Mouse (Mus musculus): ENCODE results near the gene Lingo2. TPM values are rescaled to one million over a fixed set of nuclear protein-coding genes. Genes with fewer than 3 reads are reported as not detected.

Gene Lingo2
- polyA plus RNA-seq, 1 experiment from 2014 or later, result 0.61 TPM

DNA sequence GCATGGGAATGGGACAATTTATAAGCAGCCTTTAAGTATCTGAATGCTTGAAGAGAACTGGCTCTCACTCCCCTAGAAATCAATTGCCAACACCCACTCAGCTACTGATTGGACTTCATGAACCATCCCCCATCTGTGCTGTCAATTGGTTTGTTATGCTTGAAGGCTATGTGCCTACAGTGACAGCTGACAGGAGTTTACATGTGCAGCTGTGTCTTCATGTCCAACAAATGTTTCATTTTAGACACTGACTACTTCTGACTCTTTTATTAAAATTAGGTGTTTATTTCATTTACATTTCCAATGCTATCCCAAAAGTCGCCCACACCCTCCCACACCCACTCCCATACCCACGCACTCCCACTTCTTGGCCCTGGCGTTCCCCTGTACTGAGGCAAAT is 516.3 kb downstream of the Lingo2 start:
- H3K4me2 ChIP-seq (ENCODE audit: low read depth, severe bottlenecking), result no peak overlapping the region
- no peaks in the 10 kb centered on the region for H3K27me3 ChIP-seq (ENCODE audit: control insufficient read depth, insufficient read depth, low read length)
- DNase-seq (ENCODE audit: low spot score), result no peak
- H3K4me1 ChIP-seq (ENCODE audit: control insufficient read depth, insufficient read depth, low read length), result no peaks in the 10 kb centered on the region
- no peaks in the 10 kb centered on the region for H3K9me3 ChIP-seq (ENCODE audit: control insufficient read depth, low read length)
- no peak overlapping the region for H3K27ac ChIP-seq (replicated peaks; ENCODE audit: low read depth, low read length)
- no peaks in the 10 kb centered on the region for H3K36me3 ChIP-seq (ENCODE audit: control insufficient read depth, insufficient read depth, low read length)
- no peak overlapping the region for H3K4me3 ChIP-seq (ENCODE audit: low read depth, low read length)
- ATAC-seq (ENCODE audit: insufficient number of reproducible peaks, low FRiP score, low TSS enrichment, low read depth), result no peak
- WGBS, result 86% methylated on average over 3 of the region's 3 CpGs
- no peak overlapping the region for H3K9ac ChIP-seq (ENCODE audit: low read length)

DNA sequence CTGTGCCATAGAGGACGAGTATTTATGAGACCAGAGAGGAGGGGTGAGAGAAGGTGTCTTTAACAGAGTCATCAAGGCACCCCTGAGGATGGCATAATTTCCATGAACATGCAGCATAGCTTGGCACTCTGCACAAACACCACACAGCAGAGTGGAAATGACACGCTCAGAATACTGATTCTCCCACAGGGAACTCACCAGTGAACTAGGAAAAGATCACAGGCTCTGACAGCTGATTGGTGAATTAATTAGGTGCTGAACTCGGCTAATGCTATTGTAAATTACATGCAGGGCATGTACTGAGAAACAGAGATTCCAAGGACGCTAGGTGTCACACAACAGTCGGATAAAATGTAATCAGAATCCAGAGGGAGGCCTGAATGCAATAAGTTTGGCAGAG is 525.4 kb downstream of the Lingo2 start:
- ATAC-seq (ENCODE audit: insufficient number of reproducible peaks, low FRiP score, low TSS enrichment, low read depth), result no peak
- Histone ChIP-seq H3K4me2 (ENCODE audit: low read depth, severe bottlenecking) (no peak overlapping the region), H3K9ac (ENCODE audit: low read length) (no peak overlapping the region), H3K4me1 (ENCODE audit: control insufficient read depth, insufficient read depth, low read length) (no peaks in the 10 kb centered on the region), H3K27ac (replicated peaks; ENCODE audit: low read depth, low read length) (no peak overlapping the region), H3K9me3 (ENCODE audit: control insufficient read depth, low read length) (no peaks in the 10 kb centered on the region), H3K36me3 (ENCODE audit: control insufficient read depth, insufficient read depth, low read length) (no peaks in the 10 kb centered on the region), H3K27me3 (ENCODE audit: control insufficient read depth, insufficient read depth, low read length) (no peaks in the 10 kb centered on the region), H3K4me3 (ENCODE audit: low read depth, low read length) (no peak overlapping the region)
- no peak for DNase-seq (ENCODE audit: low spot score)
- 61% methylated on average over 5 of the region's 5 CpGs for WGBS

DNA sequence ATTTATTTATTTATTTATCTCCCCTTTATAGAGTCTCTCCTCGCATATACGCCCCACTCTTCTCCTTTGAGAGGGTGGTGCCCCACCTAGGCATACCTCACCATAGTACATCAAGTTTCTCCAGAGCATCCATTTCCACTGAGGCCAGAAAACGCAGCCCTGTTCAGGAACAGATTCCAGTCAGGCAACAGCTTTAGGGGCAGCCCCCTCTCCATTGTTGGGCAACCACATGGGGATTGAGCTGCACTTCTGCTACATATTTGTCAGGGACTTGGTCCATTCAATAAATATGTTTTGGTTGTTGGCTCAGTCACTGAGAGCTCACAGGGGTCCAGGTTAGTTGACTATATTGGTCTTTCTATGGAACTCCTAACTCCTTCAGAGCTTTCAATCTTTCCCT is 544.2 kb downstream of the Lingo2 start:
- 91% methylated on average over 3 of the region's 3 CpGs for WGBS
- Histone ChIP-seq H3K27ac (replicated peaks; ENCODE audit: low read depth, low read length) (no peak overlapping the region), H3K4me1 (ENCODE audit: control insufficient read depth, insufficient read depth, low read length) (no peaks in the 10 kb centered on the region), H3K27me3 (ENCODE audit: control insufficient read depth, insufficient read depth, low read length) (no peaks in the 10 kb centered on the region), H3K4me2 (ENCODE audit: low read depth, severe bottlenecking) (no peak overlapping the region), H3K9me3 (ENCODE audit: control insufficient read depth, low read length) (no peaks in the 10 kb centered on the region), H3K36me3 (ENCODE audit: control insufficient read depth, insufficient read depth, low read length) (no peaks in the 10 kb centered on the region), H3K9ac (ENCODE audit: low read length) (no peak overlapping the region), H3K4me3 (ENCODE audit: low read depth, low read length) (no peak overlapping the region)
- ATAC-seq (ENCODE audit: insufficient number of reproducible peaks, low FRiP score, low TSS enrichment, low read depth), result no peak
- DNase-seq (ENCODE audit: low spot score), result no peak

DNA sequence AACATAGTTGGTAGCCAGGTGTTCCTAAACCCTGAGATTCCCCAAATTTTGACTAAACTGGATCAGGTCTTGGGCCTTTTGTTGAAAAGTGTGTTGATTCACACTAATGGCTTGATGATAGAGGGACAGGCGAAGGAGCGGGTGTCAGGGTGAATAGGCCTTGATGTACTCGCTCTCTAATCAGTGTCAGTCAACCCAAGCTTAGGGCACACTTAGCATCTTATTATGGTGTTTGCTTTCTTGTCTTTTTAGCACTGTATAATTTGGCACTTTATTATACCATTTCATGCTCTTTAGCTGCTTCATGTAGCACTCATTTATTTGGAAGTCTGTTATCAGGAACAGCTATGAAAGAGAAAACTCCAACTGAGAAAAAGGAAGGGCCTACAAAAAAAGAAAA is 582.6 kb downstream of the Lingo2 start:
- no peaks in the 10 kb centered on the region for H3K4me1 ChIP-seq (ENCODE audit: control insufficient read depth, insufficient read depth, low read length)
- H3K36me3 ChIP-seq (ENCODE audit: control insufficient read depth, insufficient read depth, low read length), result no peaks in the 10 kb centered on the region
- ATAC-seq (ENCODE audit: insufficient number of reproducible peaks, low FRiP score, low TSS enrichment, low read depth), result no peak
- H3K4me3 ChIP-seq (ENCODE audit: low read depth, low read length), result no peak overlapping the region
- 93% methylated on average over 3 of the region's 3 CpGs for WGBS
- no peak overlapping the region for H3K9ac ChIP-seq (ENCODE audit: low read length)
- no peak overlapping the region for H3K4me2 ChIP-seq (ENCODE audit: low read depth, severe bottlenecking)
- H3K27ac ChIP-seq (replicated peaks; ENCODE audit: low read depth, low read length), result no peak overlapping the region
- no peaks in the 10 kb centered on the region for H3K27me3 ChIP-seq (ENCODE audit: control insufficient read depth, insufficient read depth, low read length)
- no peak for DNase-seq (ENCODE audit: low spot score)
- H3K9me3 ChIP-seq (ENCODE audit: control insufficient read depth, low read length), result no peaks in the 10 kb centered on the region

DNA sequence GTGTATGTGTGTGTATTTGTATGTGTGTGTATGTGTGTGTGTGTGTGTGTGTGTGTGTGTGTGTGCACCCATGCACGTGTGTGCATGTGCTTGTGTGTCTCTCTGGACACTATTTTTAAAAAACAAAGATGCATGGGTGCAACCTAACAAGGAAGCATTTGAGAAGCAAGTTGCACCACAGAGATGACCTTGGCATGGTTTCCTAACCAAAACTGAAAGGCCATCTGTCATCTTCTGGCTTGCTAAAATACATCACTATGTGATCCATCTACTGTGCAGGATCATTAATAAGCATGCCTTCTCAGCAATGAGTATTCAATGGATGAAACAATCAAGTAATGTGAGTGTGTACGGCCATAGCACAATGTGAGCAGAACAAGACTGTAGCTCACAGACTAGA is 597.1 kb downstream of the Lingo2 start:
- no peaks in the 10 kb centered on the region for H3K9me3 ChIP-seq (ENCODE audit: control insufficient read depth, low read length)
- no peaks in the 10 kb centered on the region for H3K4me1 ChIP-seq (ENCODE audit: control insufficient read depth, insufficient read depth, low read length)
- H3K4me3 ChIP-seq (ENCODE audit: low read depth, low read length), result no peak overlapping the region
- H3K9ac ChIP-seq (ENCODE audit: low read length), result no peak overlapping the region
- H3K36me3 ChIP-seq (ENCODE audit: control insufficient read depth, insufficient read depth, low read length), result no peaks in the 10 kb centered on the region
- ATAC-seq (ENCODE audit: insufficient number of reproducible peaks, low FRiP score, low TSS enrichment, low read depth) (no peak), DNase-seq (ENCODE audit: low spot score) (no peak)
- H3K4me2 ChIP-seq (ENCODE audit: low read depth, severe bottlenecking), result no peak overlapping the region
- WGBS, result 98% methylated on average over 2 of the region's 2 CpGs
- no peaks in the 10 kb centered on the region for H3K27me3 ChIP-seq (ENCODE audit: control insufficient read depth, insufficient read depth, low read length)
- no peak overlapping the region for H3K27ac ChIP-seq (replicated peaks; ENCODE audit: low read depth, low read length)

DNA sequence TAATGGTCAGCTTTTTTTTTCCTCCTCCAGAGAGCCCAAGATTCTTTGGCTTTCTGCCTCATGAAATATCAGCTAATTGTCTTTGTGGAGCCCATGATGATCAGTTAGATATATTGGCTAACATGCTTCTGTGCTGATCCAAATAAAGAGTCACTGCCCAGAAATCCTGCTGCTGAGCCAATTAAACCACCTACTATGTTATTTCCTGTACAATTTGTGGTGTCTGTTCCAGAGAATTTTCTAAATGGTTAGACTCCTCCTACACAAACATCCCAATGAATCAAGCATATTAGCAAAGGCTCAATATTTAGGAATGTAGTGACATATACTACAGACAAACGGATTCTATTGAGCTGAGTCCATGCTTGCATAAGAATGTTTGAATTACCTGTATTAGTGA is 619.8 kb downstream of the Lingo2 start:
- Histone ChIP-seq H3K27me3 (ENCODE audit: control insufficient read depth, insufficient read depth, low read length) (no peaks in the 10 kb centered on the region), H3K9me3 (ENCODE audit: control insufficient read depth, low read length) (no peaks in the 10 kb centered on the region), H3K4me2 (ENCODE audit: low read depth, severe bottlenecking) (no peak overlapping the region), H3K9ac (ENCODE audit: low read length) (no peak overlapping the region), H3K27ac (replicated peaks; ENCODE audit: low read depth, low read length) (no peak overlapping the region), H3K36me3 (ENCODE audit: control insufficient read depth, insufficient read depth, low read length) (no peaks in the 10 kb centered on the region), H3K4me3 (ENCODE audit: low read depth, low read length) (no peak overlapping the region), H3K4me1 (ENCODE audit: control insufficient read depth, insufficient read depth, low read length) (no peaks in the 10 kb centered on the region)
- no peak for DNase-seq (ENCODE audit: low spot score)
- 87% methylated on average over 1 of the region's 1 CpGs for WGBS
- no peak for ATAC-seq (ENCODE audit: insufficient number of reproducible peaks, low FRiP score, low TSS enrichment, low read depth)

DNA sequence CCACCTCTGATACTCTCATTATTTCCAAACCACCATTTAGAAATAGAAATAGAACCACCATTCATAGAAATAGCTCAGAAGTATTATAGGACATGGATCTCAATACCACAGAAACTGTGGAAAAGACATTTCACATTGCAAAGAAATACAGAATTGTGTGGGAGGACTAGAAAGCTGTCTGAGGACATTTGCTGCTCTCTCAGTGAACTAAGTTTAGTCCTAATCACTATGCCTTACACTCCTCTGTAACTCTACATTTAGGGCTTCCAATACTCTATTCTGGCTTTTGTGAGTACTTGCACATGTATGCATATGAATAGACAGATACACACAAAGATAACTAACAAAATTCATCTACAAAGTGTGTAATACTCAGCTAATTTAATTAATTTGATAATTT is 625.9 kb downstream of the Lingo2 start:
- Histone ChIP-seq H3K9me3 (ENCODE audit: control insufficient read depth, low read length) (no peaks in the 10 kb centered on the region), H3K4me2 (ENCODE audit: low read depth, severe bottlenecking) (no peak overlapping the region), H3K36me3 (ENCODE audit: control insufficient read depth, insufficient read depth, low read length) (no peaks in the 10 kb centered on the region), H3K27ac (replicated peaks; ENCODE audit: low read depth, low read length) (no peak overlapping the region), H3K4me3 (ENCODE audit: low read depth, low read length) (no peak overlapping the region), H3K27me3 (ENCODE audit: control insufficient read depth, insufficient read depth, low read length) (no peaks in the 10 kb centered on the region), H3K9ac (ENCODE audit: low read length) (no peak overlapping the region), H3K4me1 (ENCODE audit: control insufficient read depth, insufficient read depth, low read length) (no peaks in the 10 kb centered on the region)
- DNase-seq (ENCODE audit: low spot score), result no peak
- ATAC-seq (ENCODE audit: insufficient number of reproducible peaks, low FRiP score, low TSS enrichment, low read depth), result no peak

DNA sequence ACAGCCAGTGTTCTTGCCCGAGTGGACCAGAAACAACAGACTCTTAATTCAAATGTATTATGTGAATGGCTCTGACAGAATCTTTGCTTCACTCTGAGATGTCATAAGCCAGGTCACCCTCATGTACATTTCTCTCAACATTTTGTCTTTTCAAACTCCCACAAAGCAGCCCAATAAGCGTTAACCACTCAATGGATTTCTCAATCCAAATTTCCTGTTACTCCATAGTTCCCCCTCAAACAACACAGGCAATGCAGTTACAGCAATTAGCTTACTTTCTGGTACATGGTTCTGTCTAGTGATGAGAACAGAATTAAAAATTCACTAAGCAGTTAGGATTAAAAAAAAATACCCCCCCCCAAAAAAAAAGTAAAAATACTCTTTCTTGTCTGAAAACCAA is 638.5 kb downstream of the Lingo2 start:
- ATAC-seq (ENCODE audit: insufficient number of reproducible peaks, low FRiP score, low TSS enrichment, low read depth) (no peak), DNase-seq (ENCODE audit: low spot score) (no peak)
- H3K4me3 ChIP-seq (ENCODE audit: low read depth, low read length), result no peak overlapping the region
- WGBS, result 76% methylated on average over 2 of the region's 2 CpGs
- H3K9me3 ChIP-seq (ENCODE audit: control insufficient read depth, low read length), result no peaks in the 10 kb centered on the region
- H3K36me3 ChIP-seq (ENCODE audit: control insufficient read depth, insufficient read depth, low read length), result no peaks in the 10 kb centered on the region
- no peaks in the 10 kb centered on the region for H3K4me1 ChIP-seq (ENCODE audit: control insufficient read depth, insufficient read depth, low read length)
- H3K4me2 ChIP-seq (ENCODE audit: low read depth, severe bottlenecking), result no peak overlapping the region
- no peaks in the 10 kb centered on the region for H3K27me3 ChIP-seq (ENCODE audit: control insufficient read depth, insufficient read depth, low read length)
- H3K9ac ChIP-seq (ENCODE audit: low read length), result no peak overlapping the region
- H3K27ac ChIP-seq (replicated peaks; ENCODE audit: low read depth, low read length), result no peak overlapping the region

DNA sequence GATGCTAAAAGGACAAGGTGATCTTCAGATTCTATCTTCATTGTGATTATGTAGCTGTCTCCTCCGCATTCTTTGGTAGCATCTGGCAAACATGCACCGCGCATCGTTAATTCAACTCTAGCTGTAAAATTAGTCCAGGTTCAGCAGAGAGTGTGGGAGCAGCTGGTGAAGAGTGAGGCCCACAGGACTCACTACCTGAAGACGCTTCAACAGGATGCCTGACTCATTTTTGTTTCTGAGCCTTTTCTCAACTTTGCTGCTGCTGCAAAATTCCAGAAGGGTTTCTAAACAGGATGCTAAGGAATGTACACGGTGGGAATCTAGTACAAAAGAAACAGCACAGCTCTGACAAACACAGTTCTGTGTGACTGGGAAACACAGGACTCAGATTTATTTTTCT is 640.1 kb downstream of the Lingo2 start:
- Histone ChIP-seq H3K4me1 (ENCODE audit: control insufficient read depth, insufficient read depth, low read length) (no peaks in the 10 kb centered on the region), H3K36me3 (ENCODE audit: control insufficient read depth, insufficient read depth, low read length) (no peaks in the 10 kb centered on the region), H3K9ac (ENCODE audit: low read length) (no peak overlapping the region), H3K27ac (replicated peaks; ENCODE audit: low read depth, low read length) (no peak overlapping the region), H3K4me2 (ENCODE audit: low read depth, severe bottlenecking) (no peak overlapping the region), H3K9me3 (ENCODE audit: control insufficient read depth, low read length) (no peaks in the 10 kb centered on the region), H3K4me3 (ENCODE audit: low read depth, low read length) (no peak overlapping the region), H3K27me3 (ENCODE audit: control insufficient read depth, insufficient read depth, low read length) (no peaks in the 10 kb centered on the region)
- no peak for ATAC-seq (ENCODE audit: insufficient number of reproducible peaks, low FRiP score, low TSS enrichment, low read depth)
- DNase-seq (ENCODE audit: low spot score), result no peak
- WGBS, result 85% methylated on average over 6 of the region's 6 CpGs

All from limb, embryonic 11.5 days (tissue).